Mouse (Mus musculus) CH12.LX (cell line): ENCODE data around the gene Fchsd2.

Experiments used
- CHD1 ChIP-seq: IDR thresholded peaks from 2 replicates; pipeline ENCODE4 v1.6.1; 2012; ENCODE audit warnings: low read depth, low read length, improper control_type of control experiment, inconsistent platforms
- CTCF ChIP-seq, 2 experiments: IDR thresholded peaks in 1 of 2; conservative IDR thresholded peaks in 1 of 2; 2 replicates each; pipeline ENCODE4 v1.5.1; 2011 to 2012; ENCODE audit warnings: low read depth in 2 of 2, low read length in 2 of 2, improper control_type of control experiment in 1 of 2, inconsistent platforms in 1 of 2, mild to moderate bottlenecking in 1 of 2, moderate library complexity in 1 of 2
- EP300 ChIP-seq: IDR thresholded peaks from 2 replicates; pipeline ENCODE4 v1.6.1; 2011; ENCODE audit warnings: low read length, improper control_type of control experiment
- IRF4 ChIP-seq: IDR thresholded peaks from 2 replicates; pipeline ENCODE4 v1.6.1; 2014; ENCODE audit warnings: low read depth, mild to moderate bottlenecking, inconsistent platforms, low read length, improper control_type of control experiment
- MAFK ChIP-seq: IDR thresholded peaks from 2 replicates; pipeline ENCODE4 v1.6.1; 2011; ENCODE audit warnings: low read length, improper control_type of control experiment; ENCODE audit not compliant: insufficient replicate concordance
- MXI1 ChIP-seq: IDR thresholded peaks from 2 replicates; pipeline ENCODE4 v1.6.1; 2011; ENCODE audit warnings: mild to moderate bottlenecking, low read depth, low read length, improper control_type of control experiment
- MYC ChIP-seq: IDR thresholded peaks from 2 replicates; pipeline ENCODE4 v1.6.1; 2011; ENCODE audit warnings: low read depth, mild to moderate bottlenecking, improper control_type of control experiment, low read length
- NRF1 ChIP-seq: IDR thresholded peaks from 2 replicates; pipeline ENCODE4 v1.6.1; 2014; ENCODE audit warnings: low read depth, mild to moderate bottlenecking, inconsistent platforms, low read length, improper control_type of control experiment, moderate library complexity
- POLR2A ChIP-seq: IDR thresholded peaks from 2 replicates; pipeline ENCODE4 v1.6.1; 2011; ENCODE audit warnings: low read depth, mild to moderate bottlenecking, improper control_type of control experiment, low read length
- POLR2AphosphoS2 ChIP-seq: IDR thresholded peaks from 2 replicates; pipeline ENCODE4 v1.6.1; 2011; ENCODE audit warnings: low read depth, low read length, improper control_type of control experiment
- RCOR1 ChIP-seq: conservative IDR thresholded peaks from 2 replicates; pipeline ENCODE4 v1.6.1; 2012; ENCODE audit warnings: low read depth, mild to moderate bottlenecking, inconsistent platforms, low read length, improper control_type of control experiment
- TCF12 ChIP-seq: IDR thresholded peaks from 2 replicates; pipeline ENCODE4 v1.6.1; 2014; ENCODE audit warnings: low read depth, mild to moderate bottlenecking, inconsistent platforms, low read length, improper control_type of control experiment
- UBTF ChIP-seq: IDR thresholded peaks from 2 replicates; pipeline ENCODE4 v1.6.1; 2012; ENCODE audit warnings: low read depth, mild to moderate bottlenecking, inconsistent platforms, low read length, improper control_type of control experiment, moderate library complexity

- TF ChIP-seq CTCF (conservative IDR thresholded peaks at IDR 0.05 in 1 of 2, IDR thresholded peaks at IDR 0.05 in 1 of 2; ENCODE audit: low read depth in 2 of 2, low read length in 2 of 2) (no peak), MYC (no peak), UBTF (no peak), MAFK (no peak), POLR2AphosphoS2 (no peak), POLR2A (no peak), NRF1 (no peak), TCF12 (0 out of 2 replicates have a peak, but pooled peaks have one; percentile 20), IRF4 (0 out of 2 replicates have a peak, but pooled peaks have one; percentile 38), CHD1 (peak; percentile 57; the same call in 1 of the 2 replicates), RCOR1 (no peak), MXI1 (peak; percentile 69; the same call in 1 of the 2 replicates), EP300 (peak; percentile 61; the same call in 1 of the 2 replicates)
Measured at GRCm38 (mm10) chr7:101171002-101171401, 78.3 kb downstream of the Fchsd2 start.
